Comparison of ENCODE assay signal across 12 mouse cellular contexts in the genomic region with DNA sequence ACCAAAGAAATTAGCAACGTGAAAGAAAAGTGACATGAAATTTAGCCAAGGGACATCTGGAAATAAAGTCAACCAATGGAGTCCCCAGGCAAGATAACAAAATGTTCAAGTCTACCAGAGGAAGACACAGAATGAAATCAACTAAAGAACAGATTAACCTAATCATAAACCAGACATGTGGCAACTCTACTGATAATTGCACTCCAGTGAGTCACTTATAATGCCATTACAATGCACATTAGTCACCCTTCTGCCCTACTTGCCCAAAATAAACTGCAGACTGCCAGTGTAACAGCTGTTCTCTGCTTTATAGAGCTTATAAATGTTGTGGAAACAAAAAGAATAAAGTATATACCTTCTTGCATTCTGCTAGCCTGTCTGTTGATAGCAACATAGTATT.
"Had no signal": no experiment of that assay in that cellular context is flagged by ENCODE, and none has a peak within 500 bp of the region (broad histone marks: within the 10 kb centered on the region; RNA-seq: fewer than 3 reads in every experiment).

No protein-coding gene starts in this region.

- H3K27ac ChIP-seq: limb, embryonic 13.5 days; liver, embryonic 14.5 days; stomach, postnatal 0 days had no signal

- H3K4me2 ChIP-seq: limb, embryonic 13.5 days had no signal

- H3K27me3 ChIP-seq: limb, embryonic 13.5 days had no signal

- H3K4me3 ChIP-seq: limb, embryonic 13.5 days had no signal

- H3K4me1 ChIP-seq: limb, embryonic 13.5 days had no signal

- ATAC-seq: intestine, embryonic 16.5 days; lung, postnatal 0 days; midbrain, embryonic 16.5 days had no signal

- H3K9me3 ChIP-seq: limb, embryonic 13.5 days had no signal

- H3K9ac ChIP-seq: limb, embryonic 13.5 days; liver, embryonic 14.5 days had no signal

- DNase-seq: kidney, adult 8-10 months; kidney, postnatal 25 days; left cerebral cortex, postnatal 4 days; lung, adult 2 months; lung, postnatal 36 days; thymus, postnatal 4 days had no signal

- H3K36me3 ChIP-seq: limb, embryonic 13.5 days had no signal
